Mouse (Mus musculus) C2C12 (cell line): ENCODE measurements around the gene Map3k14. TPM values are rescaled to one million over a fixed set of nuclear protein-coding genes. Genes with fewer than 3 reads are reported as not detected.

Experiments
- H3K27me3 ChIP-seq: one replicate; pipeline ENCODE4 v1.6.1; 2011; ENCODE audit not compliant: control insufficient read depth, insufficient read depth, insufficient read length
- H3K36me3 ChIP-seq: one replicate; pipeline ENCODE4 v1.6.1; 2011; ENCODE audit not compliant: control insufficient read depth, insufficient read depth
- H3K4me3 ChIP-seq: one replicate; pipeline ENCODE4 v1.5.1; 2011; ENCODE audit warnings: mild to moderate bottlenecking, control low read depth; ENCODE audit not compliant: poor library complexity, insufficient read depth, severe bottlenecking
- H3K79me2 ChIP-seq: one replicate; pipeline ENCODE4 v1.6.1; 2011; ENCODE audit not compliant: control insufficient read depth, insufficient read depth
- H3K79me3 ChIP-seq: one replicate; pipeline ENCODE4 v1.6.1; 2011; ENCODE audit warnings: low read depth, control low read depth
- H3ac ChIP-seq: one replicate; pipeline ENCODE3; 2011; ENCODE audit warnings: low read depth; ENCODE audit not compliant: control insufficient read depth, insufficient read length
- CEBPB ChIP-seq: IDR thresholded peaks from one replicate; pipeline ENCODE4 v1.6.1; 2011; ENCODE audit warnings: low read depth, mild to moderate bottlenecking, control low read depth, moderate library complexity
- CTCF ChIP-seq: IDR thresholded peaks from one replicate; pipeline ENCODE4 v1.5.1; 2011; ENCODE audit not compliant: control insufficient read depth, insufficient read depth, insufficient read length
- FOSL1 ChIP-seq: IDR thresholded peaks from one replicate; pipeline ENCODE4 v1.8.0; 2011; ENCODE audit warnings: mild to moderate bottlenecking, low read length; ENCODE audit not compliant: poor library complexity, insufficient read depth, severe bottlenecking
- MAX ChIP-seq: IDR thresholded peaks from one replicate; pipeline ENCODE4 v1.6.1; 2011; ENCODE audit warnings: mild to moderate bottlenecking, control low read depth
- MYOD1 ChIP-seq: IDR thresholded peaks from one replicate; pipeline ENCODE4 v1.6.1; 2011; ENCODE audit warnings: low read depth; ENCODE audit not compliant: control insufficient read depth, insufficient read length
- MYOG ChIP-seq: IDR thresholded peaks from one replicate; pipeline ENCODE4 v1.6.1; 2011; ENCODE audit not compliant: control insufficient read depth, insufficient read length; ENCODE audit errors: extremely low read depth
- USF1 ChIP-seq: IDR thresholded peaks from one replicate; pipeline ENCODE4 v1.6.1; 2011; ENCODE audit warnings: low read depth, mild to moderate bottlenecking, control low read depth, moderate library complexity
- polyA plus RNA-seq: library from polyadenylated mRNA; unstranded; fragments of >200 nt; fragmentation: generic; extraction: Trizol; gene quantifications from one replicate; pipeline ENCODE4 v1.2.1, GENCODE M21; 2012; ENCODE audit warnings: missing spikeins

The Map3k14 gene
- polyA plus RNA-seq, 1 experiment = 9.7 TPM

DNA sequence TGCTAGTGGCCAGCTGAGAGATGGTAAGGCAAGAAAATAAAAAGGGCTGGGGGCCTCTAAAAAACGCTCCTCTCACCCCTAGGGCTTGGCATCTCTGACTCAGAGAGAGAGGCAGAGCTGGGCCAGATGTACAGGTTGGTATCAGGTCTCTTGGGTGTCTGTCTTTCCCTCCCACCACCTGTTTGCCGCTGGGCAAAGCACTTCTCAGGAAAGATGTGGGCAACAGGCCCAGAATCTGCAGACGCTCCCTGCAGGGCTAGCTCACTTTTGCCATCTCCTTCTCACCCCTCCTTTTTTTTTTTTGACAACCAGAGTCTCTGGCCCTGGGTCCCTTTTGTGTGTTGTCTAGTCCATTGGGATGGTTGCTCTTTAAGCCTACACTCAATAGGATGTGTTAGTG lies 1.6 kb upstream of the Map3k14 start:
- Histone ChIP-seq H3K36me3 (peaks cover 11% of the 10 kb centered on the region), H3ac (no peak overlapping the region), H3K27me3 (no peaks in the 10 kb centered on the region), H3K79me2 (peaks cover 32% of the 10 kb centered on the region), H3K79me3 (peaks cover 31% of the 10 kb centered on the region), H3K4me3 (no peak overlapping the region)
- TF ChIP-seq USF1 (no peak), MYOG (no peak), FOSL1 (no peak), CEBPB (no peak), CTCF (no peak), MYOD1 (no peak), MAX (no peak)

DNA sequence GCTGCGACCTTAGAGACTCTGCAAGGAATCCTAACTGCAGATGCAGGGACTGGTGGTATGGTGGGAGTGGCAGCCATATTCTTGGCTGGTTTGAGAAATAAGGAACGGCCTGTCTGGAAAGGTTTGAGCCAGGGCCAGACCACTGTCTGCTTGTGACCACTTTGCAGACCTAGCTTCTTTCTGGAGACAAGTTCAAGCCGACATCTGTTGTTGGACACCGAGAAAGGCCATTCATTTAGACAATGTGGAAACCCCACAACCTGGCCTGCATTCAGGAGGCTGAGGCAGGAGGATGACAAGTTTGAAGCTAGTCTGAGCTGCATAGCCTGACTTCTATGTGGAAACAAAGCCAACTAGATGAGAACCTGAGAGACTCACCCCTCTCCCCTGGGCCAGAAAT lies 1.1 kb upstream of the Map3k14 start:
- Histone ChIP-seq H3K27me3 (no peaks in the 10 kb centered on the region), H3ac (no peak overlapping the region), H3K4me3 (no peak overlapping the region), H3K79me2 (peaks cover 37% of the 10 kb centered on the region), H3K79me3 (peaks cover 37% of the 10 kb centered on the region), H3K36me3 (peaks cover 13% of the 10 kb centered on the region)
- TF ChIP-seq USF1 (no peak), CTCF (no peak), FOSL1 (no peak), MAX (no peak), MYOD1 (no peak), MYOG (no peak), CEBPB (no peak)

DNA sequence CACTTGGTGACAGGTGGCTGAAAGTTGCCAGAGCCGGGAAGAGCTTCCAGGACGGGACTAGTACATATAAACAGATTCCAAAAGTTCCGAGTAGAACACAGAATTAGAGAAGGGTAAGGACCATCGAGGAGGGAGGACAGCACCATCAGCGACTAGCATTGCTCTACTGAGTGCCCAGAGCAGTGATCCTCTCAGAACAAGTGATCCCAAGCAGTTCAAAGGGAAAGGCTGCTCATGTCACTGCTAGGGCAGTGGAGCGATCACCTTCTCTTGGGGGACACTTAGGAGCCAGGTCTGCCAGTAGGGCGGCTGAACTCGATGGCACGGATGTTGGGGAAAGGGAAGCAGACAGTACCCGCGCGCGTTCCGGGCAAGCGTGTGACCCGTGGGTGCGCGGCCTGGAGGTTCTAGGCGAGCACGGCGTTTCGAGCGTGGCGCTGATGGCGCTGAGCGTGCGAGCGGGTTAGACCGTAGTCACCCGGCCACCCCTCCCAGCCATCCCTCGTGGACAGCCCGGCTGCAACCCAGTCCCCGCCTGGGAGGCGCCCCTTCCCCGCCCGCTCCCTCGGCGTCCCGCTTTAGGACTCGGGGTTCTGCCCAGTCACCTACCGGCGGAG lies 435 bp downstream of the Map3k14 start:
- Histone ChIP-seq H3K27me3 (no peaks in the 10 kb centered on the region), H3K4me3 (peak overlapping the region; percentile 74), H3K79me2 (peaks cover 52% of the 10 kb centered on the region), H3K79me3 (peaks cover 51% of the 10 kb centered on the region), H3K36me3 (peaks cover 21% of the 10 kb centered on the region), H3ac (peak overlapping the region; percentile 66)
- TF ChIP-seq MYOG (no peak), USF1 (no peak), FOSL1 (no peak), MAX (no peak), MYOD1 (no peak), CTCF (no peak), CEBPB (no peak)

DNA sequence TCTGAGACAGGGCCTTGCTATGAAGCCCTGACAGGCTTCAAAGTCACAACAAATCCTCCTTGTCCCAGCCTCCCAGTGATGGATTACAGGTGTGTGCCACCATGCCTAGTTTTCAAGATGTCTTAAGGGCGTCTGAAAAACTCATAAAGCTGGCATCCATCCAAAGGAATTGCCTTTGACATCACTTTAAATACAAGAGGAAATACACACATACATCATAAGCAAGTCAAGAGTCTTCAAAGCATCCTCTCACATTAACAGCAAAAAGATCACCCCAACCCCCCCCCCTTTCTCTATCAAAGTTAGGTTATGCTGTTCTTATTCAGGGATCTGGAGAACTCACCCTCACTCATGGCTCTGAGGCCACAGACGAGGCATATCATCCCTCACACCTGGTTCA lies 1.4 kb downstream of the Map3k14 start:
- peaks cover 61% of the 10 kb centered on the region for H3K79me3 ChIP-seq
- H3ac ChIP-seq = no peak overlapping the region
- peaks cover 22% of the 10 kb centered on the region for H3K36me3 ChIP-seq
- peak overlapping the region; percentile 74 for H3K4me3 ChIP-seq
- no peaks in the 10 kb centered on the region for H3K27me3 ChIP-seq
- TF ChIP-seq MYOG (no peak), MYOD1 (no peak), FOSL1 (no peak), MAX (no peak), CTCF (no peak), USF1 (no peak), CEBPB (no peak)
- H3K79me2 ChIP-seq = peaks cover 62% of the 10 kb centered on the region

DNA sequence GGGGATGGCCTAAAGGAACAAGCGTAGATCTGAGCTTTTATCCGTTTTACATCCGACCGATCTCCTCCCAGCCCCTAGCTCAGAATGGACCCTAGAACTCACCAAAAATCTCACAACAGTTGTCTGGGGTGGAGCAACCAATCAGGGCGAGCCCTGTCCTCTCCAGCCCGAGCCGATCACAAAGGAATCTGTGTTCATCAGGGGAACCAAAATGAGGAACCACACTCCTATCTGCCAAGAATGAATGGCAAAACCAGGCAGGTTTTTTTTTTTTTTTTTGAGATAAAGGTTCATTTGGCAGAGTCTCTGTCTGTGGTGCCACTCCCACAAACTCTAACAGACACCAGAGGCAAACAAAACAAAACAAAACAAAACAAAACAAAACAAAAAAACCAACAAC lies 2.1 kb downstream of the Map3k14 start:
- H3ac ChIP-seq = no peak overlapping the region
- peaks cover 67% of the 10 kb centered on the region for H3K79me3 ChIP-seq
- peaks cover 69% of the 10 kb centered on the region for H3K79me2 ChIP-seq
- H3K36me3 ChIP-seq = peaks cover 22% of the 10 kb centered on the region
- H3K27me3 ChIP-seq = no peaks in the 10 kb centered on the region
- no peak for TF ChIP-seq MYOD1
- no peak for TF ChIP-seq CTCF
- TF ChIP-seq FOSL1 = no peak
- no peak for TF ChIP-seq USF1
- H3K4me3 ChIP-seq = no peak overlapping the region

DNA sequence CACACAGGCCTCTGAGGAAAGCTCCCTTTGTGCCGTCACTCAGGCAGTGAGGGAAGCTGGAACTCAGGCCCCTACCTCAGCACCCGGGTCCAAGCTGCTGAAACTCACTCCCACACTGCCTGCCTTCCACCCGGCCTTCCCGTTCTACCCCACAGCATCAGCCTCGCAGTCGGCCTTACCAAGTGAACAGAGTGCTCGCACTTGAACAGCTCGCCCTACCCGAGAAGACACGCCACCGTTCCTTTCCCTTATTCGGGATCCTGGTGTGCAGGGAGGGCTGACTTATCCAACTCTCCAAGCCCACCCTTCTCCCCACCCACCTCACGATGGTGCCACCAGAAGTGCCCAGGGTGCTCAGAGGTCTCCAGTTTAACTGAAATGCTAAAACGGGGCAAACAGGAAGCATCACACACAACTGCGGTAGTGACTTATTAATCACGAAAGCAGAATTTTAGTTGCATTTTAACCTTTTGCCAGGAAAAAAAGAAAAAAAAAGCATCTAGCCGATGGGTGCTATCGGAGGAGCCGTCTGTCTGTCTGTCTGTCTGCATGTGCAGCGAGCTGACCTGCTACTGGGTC lies 2.8 kb downstream of the Map3k14 start:
- TF ChIP-seq MYOG = no peak
- TF ChIP-seq FOSL1 = no peak
- no peak for TF ChIP-seq MYOD1
- no peak for TF ChIP-seq MAX
- TF ChIP-seq CTCF = no peak
- no peak for TF ChIP-seq CEBPB
- TF ChIP-seq USF1 = no peak
- peaks cover 22% of the 10 kb centered on the region for H3K36me3 ChIP-seq
- H3K27me3 ChIP-seq = no peaks in the 10 kb centered on the region
- H3ac ChIP-seq = no peak overlapping the region
- peaks cover 72% of the 10 kb centered on the region for H3K79me3 ChIP-seq
- no peak overlapping the region for H3K4me3 ChIP-seq
- H3K79me2 ChIP-seq = peaks cover 76% of the 10 kb centered on the region
